Mouse (Mus musculus): ENCODE data around the gene Zfp65.
A peak's percentile ranks its signal among the peaks of the same experiment; 100 is the strongest.
"Not testable (repeated sequence)": the region's sequence is repeated elsewhere in the genome, so short reads cannot be mapped to it uniquely, and the experiment has no call there.

The Zfp65 gene

DNA sequence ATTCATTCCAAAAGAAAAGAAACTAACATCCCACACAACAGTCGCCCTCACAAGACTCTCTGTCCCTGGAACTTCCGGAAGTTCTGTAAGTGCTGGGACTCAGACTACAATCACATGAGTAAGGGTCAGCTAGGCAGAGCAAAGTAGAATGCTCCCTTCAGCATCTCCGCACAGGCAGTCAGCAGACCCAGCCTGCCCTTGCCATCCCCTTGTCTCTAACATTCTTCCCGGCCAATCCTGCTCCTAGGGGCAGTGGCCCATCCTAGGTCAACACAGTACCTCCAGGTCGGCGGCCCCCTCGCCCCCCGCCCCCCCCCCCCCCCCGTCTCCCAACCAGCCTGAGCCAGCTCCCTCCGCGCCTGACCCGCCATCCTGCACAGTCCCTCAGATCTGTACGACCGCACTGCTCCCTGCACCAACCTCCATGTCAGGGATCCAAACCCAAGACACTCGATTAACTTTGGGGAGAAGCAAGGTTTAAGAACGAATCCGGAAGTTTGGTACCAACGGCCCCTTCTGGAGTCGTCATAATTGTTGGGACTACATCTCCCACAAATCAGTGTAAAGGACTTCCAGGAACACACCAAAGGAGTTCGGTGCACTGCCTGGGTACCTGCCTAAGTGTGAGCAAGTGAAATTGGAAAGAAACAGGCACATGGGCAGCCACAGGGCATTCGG is at the start of gene Zfp65:
TSS of gene Zfp65 (minus strand) at position 533 of the 678 bp plus-strand sequence.
- no peak for DNase-seq (ENCODE audit: low read depth in 1 of 2, low spot score in 2 of 2)

DNA sequence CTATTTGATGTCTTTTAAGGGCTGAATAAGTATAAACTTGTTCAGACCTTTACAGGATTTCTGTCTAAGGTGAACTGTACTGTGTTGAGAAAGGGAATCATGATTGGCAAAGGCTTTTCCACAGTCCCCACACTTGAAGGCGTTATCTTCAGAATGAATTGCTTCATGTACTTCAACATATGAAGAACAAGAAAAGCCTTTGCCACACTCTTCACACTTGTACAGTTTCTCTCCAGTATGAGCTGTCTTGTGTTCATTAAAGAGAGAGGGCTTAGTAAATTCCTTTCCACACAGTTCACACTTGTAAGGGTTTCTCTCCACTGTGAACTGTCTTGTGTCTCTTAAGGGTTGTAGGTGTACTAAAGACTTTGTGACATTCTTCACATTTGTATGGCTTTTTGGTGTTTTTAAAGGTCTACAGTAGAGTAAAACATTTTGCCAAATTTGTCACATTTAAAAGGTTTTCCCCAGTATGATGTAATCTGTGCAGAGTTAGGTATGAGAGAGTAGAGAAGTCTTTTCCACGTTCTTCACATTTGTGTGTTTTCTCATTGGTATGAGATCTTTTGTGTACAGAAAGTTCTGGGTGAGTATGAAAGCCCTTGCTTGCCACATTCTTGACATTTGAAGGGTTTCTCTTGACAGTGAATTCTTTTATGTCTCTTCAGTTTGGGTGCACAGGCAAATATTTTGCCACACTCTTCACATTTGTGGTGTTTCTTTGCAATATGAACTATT is 34.2 kb upstream of the Zfp65 start:
- DNase-seq (ENCODE audit: low read depth in 1 of 2, low spot score in 2 of 2), result no peak

DNA sequence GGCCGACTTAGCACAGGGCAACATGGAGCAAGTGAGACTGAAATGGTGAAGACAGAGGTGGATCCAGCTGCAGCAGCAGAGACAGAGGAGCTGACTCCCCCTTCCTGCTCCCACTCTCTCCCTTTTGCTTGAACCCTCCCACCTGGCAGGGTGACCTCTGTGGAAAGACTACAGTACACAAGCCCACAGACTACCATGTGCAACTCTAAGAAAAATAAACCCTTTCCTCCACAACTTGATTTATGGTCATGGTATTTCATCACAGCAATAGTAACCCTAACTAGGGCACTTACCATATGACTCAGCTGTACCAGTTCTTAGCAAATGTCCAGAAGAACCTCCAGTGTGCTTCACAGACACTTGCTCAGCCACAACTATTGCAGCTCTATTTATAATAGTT is 31.0 kb upstream of the Zfp65 start:
- no peak for DNase-seq (ENCODE audit: low read depth in 1 of 2, low spot score in 2 of 2)

DNA sequence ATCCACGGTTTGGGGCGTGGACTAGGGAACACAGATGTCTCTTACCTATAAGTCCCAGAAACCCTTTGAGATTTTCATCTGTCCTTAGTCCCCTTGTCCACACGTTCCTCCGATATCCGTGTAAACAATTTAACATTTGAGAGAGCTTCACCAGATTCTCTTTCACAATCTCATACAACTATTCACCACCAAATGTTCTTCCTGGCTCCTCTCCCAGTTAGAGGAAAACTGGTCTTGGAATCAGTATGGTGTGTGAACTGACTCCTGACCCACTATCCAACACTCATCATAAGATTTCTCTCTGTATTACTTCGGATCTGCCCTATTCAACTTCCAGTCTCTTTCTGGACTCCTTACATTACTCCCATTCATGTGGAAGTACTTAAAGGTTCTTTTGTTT is 26.8 kb upstream of the Zfp65 start:
- DNase-seq (ENCODE audit: low read depth in 1 of 2, low spot score in 2 of 2), result no peak

DNA sequence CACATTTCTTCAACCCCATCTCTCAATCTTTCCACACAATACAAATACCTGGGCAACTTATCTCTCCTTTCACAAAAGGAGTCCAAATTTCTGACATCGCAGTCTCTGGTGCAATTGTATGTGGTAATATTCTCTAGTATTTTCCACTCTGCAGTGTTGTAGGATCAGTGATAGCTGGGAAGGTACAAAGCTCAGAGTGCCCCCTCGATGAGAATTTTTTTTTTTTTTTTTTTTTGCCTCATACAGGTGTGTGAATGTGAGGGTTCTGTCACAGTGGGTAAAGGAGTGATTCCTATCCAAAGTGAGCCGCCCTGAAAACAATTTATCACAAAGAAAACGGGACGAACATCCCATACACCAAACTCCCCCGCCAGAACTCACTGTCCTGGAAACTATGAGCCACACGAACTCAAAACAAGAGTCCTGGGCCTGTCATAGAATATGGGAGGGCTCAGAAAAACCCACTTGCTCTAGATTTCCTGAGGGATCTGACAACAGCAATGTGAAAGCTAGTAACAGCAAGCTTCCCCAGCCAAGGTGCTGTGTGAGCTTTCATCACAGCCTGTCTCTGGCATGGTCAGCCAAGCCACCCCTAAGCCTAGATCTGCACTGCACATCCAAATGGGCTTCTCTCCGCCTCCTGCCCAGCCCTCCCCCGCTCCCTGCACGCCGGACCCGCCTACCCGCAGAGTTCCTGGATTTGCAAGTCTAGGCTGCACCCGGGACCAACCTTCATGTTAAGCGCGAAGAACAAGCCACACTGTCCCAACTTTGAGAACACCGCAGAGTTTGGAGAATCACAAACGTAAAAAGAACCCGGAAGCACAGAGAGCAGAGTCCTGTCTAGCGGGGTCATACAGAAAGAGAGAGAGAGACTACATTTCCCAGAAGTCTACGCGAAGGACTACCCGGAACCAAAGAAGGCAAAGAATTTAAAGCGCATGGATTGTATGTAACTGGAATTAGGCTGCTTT is 25.6 kb upstream of the Zfp65 start, which contains the start of gene Zfp85:
TSS of gene Zfp85 (minus strand) at position 896 of the 974 bp plus-strand sequence.
- peak in 1 of 2 experiments; percentile 19 for DNase-seq (ENCODE audit: low read depth in 1 of 2, low spot score in 2 of 2)

DNA sequence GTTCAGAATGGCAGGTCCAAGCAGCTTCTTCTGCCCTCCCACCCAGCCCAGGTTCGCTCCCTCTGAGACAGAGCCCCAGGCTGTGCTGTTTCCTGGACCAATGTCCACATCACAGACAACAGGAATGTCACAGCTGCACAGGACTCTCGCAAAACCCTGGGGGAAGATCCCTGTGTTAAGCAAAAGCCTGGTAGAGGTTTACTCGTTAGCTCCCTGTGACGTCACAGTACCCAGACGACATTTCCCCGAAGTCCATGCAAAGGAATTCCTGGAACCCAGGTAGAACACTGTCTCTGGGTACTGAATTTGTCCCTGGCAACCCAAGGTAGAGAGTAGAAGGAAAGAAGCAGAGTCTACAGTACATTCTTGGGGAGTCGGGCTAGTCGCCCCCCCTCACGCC is 14.9 kb upstream of the Zfp65 start:
- no peak for DNase-seq (ENCODE audit: low read depth in 1 of 2, low spot score in 2 of 2)

DNA sequence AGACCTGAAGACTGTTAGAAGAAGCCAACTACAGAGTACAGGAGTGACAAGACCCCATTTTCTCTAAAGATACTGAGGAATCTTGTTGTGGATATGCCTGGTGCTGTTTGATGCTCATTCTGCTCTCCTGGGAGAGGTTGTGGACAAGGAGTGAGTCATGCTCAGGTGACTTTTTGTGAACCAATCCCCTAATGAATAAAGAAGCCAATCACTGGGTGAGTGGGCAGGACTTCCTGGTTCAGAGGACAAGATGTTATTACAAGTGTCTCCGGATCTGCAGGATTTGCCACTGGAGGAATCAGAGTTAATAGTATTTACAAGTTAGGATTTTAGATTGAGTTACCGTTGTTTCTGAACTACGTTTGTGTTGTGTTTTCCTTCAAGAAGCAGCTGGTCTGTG is 14.0 kb upstream of the Zfp65 start:
- no peak for DNase-seq (ENCODE audit: low read depth in 1 of 2, low spot score in 2 of 2)

DNA sequence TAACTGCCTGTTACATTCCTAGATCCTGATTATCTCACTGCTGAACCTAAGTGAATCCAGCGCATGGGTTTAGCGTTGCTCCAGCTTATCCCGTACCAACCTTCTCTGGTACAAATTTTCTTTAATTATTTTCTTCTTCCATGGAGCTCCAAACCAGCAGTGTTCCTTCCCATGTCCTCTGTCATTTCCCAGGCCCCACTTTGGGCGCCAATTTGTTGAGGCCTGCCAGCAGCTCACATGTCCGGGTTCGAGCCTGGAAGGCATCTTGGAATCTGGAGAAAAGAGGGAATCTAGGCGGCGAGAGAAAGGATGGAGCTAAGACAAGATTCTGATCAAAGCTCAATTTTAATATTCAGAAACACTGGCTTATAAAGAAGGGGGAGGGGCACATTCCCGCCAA is 5.4 kb upstream of the Zfp65 start:
- DNase-seq (ENCODE audit: low read depth in 1 of 2, low spot score in 2 of 2), result not testable (repeated sequence)

DNA sequence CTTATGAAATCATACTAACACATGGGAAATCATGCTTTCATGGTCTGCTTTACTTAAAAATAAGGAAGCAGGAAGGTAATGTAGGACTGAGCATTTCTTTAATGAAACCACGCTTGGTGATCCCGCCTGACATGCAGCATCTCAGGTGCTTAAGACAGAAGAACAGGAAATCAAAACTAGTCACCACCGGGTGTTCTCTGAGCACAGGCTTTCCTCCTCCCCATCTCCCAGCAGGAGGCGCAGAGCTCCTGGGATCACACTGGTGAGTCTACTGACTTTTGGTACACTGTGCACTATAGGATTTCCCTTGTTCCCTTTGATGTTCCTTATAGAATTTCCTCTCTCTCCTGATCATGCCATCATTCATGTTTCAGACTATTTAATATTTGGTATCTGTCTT is 468 bp upstream of the Zfp65 start:
- DNase-seq (ENCODE audit: low read depth in 1 of 2, low spot score in 2 of 2), result not testable (repeated sequence)

DNA sequence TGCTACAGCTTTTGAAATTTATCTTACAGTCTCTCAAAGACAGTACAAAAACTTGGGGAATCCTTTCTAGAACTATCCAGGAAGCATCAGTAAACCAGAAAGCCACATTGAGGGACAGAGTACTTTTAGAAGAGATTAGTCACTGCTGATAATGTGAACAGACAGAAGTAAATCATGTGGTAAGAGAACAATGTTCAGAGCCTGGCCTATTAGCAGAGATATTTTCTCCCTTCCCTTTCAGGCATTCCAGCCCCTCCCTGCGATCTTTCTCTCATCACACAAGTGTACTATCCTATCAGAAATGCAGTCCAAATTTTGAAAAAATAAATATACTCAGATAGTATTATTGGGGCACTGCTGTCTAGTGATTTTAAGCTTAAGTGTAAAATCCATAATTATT is 867 bp downstream of the Zfp65 start:
- DNase-seq (ENCODE audit: low read depth in 1 of 2, low spot score in 2 of 2), result no peak

DNA sequence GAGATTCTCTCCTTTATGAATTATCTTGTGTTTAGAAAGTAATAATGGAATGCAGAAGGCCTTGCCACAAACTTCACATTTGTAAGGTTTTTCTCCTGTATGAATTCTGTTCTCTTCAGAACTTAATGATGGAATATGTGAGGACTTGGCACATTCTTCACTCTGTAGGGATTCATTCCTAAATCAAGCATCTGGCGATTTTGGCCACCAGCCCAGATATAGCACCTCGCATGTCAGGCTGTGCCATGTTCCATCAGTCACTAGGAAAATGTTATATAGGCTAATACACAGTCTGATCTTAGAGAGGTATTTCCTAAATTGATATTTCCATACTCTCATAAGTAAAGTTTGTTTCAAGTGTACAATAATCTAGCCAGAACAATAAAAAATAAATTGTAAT is 3.6 kb downstream of the Zfp65 start:
- DNase-seq (ENCODE audit: low read depth in 1 of 2, low spot score in 2 of 2), result not testable (repeated sequence)

DNA sequence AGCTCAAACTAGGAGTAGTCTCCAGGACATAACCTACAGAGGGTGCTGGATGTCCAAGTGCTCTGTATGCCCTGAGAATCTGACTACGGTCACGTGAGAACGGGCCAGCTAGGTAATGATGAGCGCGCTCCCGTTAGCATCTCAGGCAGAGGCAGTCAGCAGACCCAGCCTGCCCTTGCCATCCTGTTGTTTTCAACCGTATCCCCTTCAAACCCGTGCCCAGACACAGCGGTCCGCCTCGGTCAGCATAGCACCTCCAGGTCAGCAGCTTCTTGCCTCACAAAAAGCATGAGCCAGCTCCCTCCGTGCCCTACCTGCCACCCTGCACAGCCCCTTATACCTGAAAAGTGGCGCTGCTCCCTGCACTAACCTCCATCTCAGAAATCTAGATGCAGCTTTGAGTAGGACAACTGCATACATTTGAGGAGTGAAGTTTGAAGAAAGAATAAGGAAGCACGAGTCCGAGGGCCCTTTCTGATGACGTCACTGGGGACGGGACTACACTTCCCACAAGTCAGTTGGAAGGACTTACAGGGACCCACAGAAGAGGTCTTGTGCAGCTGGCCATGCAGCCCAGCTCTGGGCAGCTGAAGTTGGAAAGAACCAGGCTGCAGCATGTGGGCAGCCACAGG is 5.0 kb downstream of the Zfp65 start:
- DNase-seq (ENCODE audit: low read depth in 1 of 2, low spot score in 2 of 2), result peak; percentile 67 to 81

DNA sequence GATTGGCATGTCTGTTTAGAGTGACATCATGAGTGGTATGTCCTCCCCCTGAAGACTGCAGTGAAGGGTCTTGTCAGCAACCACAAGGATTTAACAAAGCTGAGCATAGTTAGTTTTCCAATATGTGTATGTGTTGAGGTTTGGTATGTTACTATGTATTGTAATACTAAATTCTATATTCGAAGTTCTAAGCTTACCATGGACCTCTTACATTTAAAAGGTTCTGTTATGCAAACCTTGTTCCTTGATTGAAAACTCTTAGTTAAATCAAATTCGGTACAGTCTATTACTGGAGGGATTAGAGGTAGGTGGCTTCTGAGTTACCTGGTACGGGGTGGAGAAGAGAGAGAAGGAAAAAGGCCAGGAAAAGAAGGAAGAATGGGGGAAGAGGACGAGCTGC is 42.0 kb downstream of the Zfp65 start, which contains the start of gene Zfp738:
TSS of gene Zfp738 (minus strand) at position 101 of the 400 bp plus-strand sequence.
- DNase-seq (ENCODE audit: low read depth in 1 of 2, low spot score in 2 of 2), result no peak

DNA sequence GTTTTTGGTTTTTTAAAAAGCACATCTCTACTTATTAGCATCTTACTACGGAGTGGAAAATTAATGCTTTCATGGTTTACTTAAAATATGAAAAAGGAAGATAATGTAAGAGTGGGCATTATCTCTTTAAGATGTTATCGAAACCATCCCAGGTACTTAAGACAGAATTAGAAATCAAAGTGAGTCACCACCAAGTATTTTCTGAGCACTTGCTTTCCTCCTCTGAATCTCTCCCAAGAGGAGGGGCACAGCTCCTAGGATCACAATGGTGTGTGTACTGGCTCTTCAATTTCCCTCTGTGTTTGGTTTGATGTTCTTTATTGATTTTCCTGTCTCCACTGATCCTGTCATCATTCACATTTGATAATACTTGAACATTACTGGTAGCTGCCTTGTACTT is 45.1 kb downstream of the Zfp65 start:
- not testable (repeated sequence) for DNase-seq (ENCODE audit: low read depth in 1 of 2, low spot score in 2 of 2)

DNA sequence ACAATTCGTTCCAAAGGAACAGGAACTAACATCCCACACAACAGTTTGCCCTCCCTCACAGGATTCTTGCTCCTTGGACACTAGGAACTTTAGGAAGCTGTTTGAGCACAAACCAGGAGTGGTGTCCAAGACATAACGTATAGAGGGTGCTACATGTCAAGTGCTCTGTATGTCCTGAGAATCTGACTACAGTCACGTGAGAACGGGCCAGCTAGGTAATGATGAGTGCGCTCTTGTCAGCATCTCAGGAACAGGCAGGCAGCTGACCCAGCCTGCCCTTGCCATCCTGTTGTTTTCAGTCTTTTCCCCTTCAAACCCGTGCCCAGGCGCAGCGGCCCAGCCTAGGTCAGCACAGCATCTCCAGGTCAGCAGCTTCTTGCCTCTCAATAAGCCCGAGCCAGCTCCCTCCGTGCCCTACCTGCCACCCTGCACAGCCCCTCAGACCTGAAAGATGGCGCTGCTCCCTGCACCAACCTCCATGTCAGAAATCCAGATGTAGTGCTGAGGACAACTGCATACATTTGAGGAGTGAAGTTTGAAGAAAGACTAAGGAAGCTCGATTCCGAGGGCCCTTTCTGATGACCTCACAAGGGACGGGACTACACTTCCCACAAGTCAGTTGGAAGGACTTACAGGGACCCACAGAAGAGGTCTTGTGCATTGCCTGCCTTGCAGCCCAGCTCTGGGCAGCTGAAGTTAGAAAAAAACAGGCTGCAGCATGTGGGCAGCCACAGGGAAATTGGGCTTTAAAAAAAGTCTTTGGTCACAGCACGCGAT is 45.8 kb downstream of the Zfp65 start:
- DNase-seq (ENCODE audit: low read depth in 1 of 2, low spot score in 2 of 2), result peak; percentile 46 to 71

DNA sequence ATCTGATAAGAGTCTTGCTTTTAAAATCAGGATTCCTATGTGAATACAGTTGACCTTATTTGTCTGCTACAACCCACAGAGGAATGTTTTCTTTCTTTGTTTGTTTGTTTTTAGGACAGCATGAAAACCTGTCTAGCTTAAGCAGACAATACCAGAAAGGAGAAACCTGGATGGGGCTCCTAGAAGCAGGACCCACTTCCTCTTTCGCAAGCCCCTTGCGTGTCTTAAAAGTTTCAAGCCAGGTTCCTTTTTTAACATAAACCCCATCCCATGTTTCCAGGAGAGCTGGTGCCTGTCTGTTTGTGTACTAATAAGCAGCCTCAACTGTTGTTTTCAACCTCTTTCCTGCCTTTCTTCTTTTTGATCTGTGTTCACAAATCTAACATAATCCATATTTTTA is 54.1 kb downstream of the Zfp65 start:
- DNase-seq (ENCODE audit: low read depth in 1 of 2, low spot score in 2 of 2), result no peak
